Mouse (Mus musculus): ENCODE data around the gene Gm15517.
"Not testable (repeated sequence)": the region's sequence is repeated elsewhere in the genome, so short reads cannot be mapped to it uniquely, and the experiment has no call there.

Gene Gm15517

GRCm38 (mm10) chr7:44271309-44271708, 10.1 kb downstream of the Gm15517 start:
- no peak for DNase-seq

- DNase-seq, result no peak
These were observed 11.3 kb downstream of the Gm15517 start for GRCm38 (mm10) chr7:44272546-44272945.

DNA sequence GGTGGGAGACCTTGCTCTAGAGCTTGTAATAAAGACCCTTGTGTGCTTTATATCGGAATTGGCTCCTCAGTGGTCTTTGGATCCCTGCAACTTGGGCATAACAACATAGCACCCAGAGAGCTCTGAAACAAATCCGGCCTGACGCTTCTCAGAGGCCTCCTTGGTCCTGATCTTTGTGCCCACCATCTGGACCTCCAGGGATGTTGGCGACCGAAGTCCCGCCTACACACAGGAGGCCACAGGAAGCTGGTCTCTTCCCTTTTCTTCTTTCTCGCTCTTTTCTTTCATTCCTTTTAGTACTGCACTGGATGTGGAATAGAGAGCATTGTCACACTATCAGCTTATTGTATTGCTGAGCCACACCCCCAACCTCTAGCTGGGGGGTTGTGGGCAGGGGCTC, 12.2 kb downstream of the Gm15517 start:
- DNase-seq, result no peak

DNA sequence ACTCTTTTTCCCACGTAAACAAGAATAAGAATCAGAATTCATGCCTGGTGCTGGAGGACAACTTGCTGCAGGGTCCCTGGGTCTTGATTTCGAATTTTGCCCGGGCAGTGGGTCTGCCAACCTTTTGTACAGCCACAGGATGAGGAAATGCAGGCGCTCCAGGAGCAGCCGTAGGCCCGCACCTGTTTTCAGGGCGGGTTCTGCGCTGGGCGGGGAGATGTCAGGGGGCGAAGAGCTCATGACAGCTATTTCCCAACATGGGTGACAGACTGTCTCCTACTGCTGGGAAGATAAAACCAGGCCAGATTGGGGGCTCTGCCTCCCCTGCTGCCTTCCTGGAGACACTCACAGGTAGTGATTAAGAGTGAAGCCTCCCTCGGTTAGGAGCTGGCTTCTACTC, 12.8 kb downstream of the Gm15517 start:
- DNase-seq, result no peak

DNA sequence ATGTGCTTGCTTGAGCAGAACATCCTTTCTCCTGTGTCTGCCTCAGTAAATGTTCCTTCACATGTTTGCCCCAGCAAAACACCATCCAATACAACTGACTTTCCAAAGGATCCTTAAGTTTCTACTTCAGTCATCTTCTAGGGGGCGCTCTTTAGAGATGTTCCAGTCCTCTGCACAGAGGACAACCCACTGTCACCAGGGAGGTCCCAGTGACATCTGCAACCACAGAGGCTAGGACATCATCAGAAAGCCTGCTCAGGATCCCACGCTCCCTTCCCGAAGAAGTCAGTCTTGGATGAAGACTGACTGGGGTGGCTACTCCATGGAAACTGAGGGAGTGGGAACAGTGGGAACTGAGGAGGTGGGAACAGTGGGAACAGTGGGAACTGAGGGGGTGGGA, 14.3 kb downstream of the Gm15517 start:
- no peak for DNase-seq

DNA sequence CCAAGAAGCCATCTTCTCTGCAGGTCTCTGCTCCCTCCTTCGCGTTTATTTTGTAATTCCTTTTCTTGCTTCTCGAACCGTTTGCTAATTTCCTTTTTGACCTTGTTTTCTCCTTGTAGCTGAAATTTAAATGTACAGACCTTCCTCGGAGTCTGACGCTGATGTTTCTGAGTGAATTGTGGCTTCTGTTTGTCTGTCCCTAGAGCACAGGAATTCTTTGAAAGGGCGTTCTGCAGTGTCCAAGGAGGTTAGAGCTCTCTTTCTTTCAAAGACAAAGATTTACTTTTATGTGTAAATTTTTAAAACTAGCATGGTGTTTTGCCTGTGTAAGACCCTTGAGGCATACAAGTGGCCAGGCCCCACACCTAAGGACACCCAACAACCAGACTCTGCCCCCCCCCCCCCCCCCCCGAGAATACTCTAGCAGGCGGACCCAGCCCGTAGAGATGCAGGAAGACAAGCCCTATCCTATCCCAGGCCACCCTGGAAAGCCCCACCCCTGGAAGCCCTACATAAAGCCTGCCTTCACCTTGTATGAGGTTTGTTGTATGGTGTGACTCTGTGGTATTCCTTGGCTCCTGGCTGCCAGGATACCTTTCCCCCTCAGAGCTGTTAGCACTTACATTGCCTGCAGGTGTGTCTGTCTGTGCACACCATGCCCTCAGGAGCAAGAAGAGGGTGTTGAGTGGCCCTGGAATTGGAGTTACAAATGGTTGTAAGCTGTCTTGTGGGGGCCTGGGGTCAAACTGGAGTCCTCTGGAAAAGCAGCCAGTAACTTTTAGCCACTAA, 15.4 kb downstream of the Gm15517 start:
- no peak for DNase-seq

DNA sequence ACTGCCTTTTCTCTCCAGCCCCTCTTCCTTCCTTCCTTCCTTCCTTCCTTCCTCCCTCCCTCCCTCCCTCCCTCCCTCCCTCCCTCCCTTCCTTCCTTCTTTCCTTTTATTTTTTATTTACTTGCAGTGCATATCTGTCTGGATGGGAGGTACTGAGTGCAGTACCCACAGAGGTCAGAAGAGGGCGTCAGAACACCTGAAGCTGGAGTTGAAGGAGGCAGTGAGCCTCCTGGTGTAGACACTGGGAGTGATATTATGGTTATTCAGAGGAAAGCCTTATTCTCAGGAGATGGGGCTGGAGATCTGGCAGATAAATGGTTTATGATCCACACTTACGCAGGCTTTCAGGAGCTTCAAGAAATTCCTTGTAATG, 16.0 kb downstream of the Gm15517 start:
- DNase-seq, result peak in 1 of 2 experiments; percentile 22

DNA sequence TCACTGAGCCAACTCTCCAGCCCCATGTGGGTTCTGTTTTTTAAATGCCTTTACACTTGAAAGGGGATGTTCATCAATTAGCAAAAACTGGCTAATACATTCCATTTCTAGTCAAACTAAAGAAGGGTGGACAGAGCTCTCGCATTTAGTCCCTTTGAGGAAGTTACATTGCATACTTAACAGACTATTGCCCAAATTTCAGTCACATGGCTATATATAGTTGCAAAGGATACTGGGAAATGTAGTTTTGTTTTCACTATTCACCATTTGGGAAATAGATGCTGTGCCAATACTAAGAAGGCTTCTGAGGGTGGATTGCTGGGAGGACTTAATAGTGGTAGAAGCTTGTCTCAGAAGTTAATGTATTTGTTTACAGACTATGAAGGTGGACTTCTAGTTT, 19.7 kb downstream of the Gm15517 start:
- no peak for DNase-seq

- no peak for DNase-seq
These were observed 20.3 kb downstream of the Gm15517 start for GRCm38 (mm10) chr7:44281586-44281985.

- DNase-seq, result no peak
These were observed 26.5 kb downstream of the Gm15517 start for GRCm38 (mm10) chr7:44287760-44288159.

DNA sequence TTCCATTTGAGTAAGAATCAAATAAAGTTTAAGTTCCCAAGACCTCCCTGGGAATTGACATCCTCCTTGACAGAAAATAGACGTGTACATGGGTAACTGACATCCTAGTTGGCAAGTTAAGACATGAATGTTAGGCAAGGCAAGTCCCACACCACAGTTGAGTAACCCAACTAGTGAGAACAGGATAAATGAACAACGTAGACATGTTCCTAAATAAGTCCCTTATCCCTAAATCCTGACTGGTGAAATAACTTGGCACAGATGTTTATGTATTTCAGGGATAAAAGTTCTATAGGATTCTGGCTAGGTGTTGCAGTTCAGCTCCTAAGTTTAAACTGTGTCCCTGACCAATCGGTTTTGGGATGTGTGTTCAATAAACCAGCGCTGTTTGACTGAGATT, 29.7 kb downstream of the Gm15517 start:
- DNase-seq, result no peak

DNA sequence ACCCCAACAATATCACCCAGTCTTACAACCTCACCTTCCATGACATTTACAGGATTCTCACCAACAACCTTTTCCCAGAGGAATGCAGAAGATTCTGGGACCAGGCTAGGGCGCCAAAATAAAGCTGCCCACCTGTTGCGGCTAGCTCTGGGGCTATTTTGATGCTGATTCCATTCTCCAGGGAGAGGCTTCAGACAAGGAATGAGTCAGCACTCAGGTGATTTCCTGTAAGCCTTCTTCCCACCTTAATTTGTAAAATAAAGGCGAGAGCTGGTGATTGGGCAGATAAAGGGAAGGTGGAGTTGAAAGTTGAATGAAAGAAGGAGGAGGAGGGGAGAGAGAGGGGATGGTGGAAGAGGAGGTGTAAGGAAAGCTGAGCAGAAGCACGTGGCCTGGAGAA, 30.2 kb downstream of the Gm15517 start:
- no peak for DNase-seq

DNA sequence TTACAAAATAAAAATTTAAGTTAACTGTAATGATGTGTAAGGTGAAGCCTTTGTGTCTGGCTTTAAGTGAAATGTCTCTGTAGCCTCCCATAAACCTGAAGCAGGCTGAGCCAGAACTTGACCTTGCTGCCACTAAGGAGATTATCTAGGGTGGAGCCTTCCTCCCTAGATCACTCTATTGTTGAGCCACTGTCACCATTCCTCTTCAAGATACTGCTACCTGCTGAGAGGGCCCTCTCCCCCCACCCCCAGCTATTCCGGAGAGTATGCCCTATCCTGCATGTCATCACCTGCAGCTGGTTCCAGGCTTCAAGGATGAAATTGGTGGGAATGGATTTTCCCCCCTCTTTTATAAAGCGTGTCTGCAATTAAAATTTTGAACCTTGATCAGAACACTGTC, 36.3 kb downstream of the Gm15517 start:
- DNase-seq, result not testable (repeated sequence)

DNA sequence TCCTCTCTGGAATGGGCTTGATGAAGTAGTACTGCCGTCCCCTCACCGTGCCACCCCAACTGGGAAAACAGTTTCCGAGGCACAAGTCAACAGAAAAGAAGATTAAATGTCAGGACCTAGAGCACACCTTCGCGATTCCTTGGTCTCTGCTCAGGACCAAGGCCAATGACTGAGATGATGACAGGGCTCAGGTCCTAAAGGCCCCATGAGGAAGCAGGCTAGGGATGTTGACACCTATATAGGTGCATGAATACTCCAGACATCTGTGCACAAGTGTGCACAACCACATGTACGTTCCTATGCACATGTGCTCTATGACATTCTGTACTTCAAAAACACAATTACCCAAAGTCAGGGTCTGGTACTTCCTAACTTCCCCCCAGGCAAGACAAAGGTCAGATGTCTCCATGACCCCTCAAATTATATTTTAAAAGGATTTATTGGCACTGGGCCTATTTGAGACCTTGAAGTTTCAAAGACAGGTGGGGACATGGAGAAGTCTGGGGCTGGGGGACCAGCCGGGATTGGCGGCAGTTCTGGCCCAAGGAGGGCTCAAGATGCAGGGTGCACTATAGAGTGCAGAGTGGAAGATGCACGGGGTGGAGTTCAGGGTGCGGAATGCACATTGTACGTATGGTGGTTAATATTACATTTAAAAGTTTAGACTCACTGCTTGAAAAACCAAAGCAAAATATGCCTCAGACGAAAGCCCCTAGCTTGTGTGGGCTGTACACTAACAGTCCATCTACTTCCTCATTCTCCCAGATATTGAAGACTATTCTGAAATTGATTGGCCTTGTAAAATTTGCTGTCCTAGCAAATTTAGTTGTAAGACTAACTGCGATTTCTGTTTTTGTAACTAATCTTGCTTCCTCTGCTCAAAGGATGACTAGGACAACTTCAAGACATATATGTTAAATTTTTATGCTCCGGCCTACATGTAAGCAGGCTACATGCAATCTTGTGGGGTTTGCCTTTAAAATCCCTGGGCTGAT, 42.4 kb downstream of the Gm15517 start:
- DNase-seq, result no peak

DNA sequence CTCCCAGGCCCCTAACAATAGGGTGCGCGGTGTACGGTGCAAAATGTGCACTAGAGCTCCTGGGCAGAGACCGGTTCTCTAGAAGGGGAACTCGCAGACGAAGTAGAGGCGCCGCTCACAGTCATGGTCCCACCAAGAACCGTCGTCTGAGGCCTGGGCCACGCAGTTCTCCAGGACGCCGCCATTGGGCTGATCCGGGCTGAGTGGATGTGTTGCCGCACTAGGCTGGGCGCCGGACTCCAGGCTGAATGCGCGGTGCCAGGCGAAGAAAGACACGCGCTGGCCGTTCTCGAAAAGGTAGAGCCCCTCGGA, 43.2 kb downstream of the Gm15517 start:
- no peak for DNase-seq

DNA sequence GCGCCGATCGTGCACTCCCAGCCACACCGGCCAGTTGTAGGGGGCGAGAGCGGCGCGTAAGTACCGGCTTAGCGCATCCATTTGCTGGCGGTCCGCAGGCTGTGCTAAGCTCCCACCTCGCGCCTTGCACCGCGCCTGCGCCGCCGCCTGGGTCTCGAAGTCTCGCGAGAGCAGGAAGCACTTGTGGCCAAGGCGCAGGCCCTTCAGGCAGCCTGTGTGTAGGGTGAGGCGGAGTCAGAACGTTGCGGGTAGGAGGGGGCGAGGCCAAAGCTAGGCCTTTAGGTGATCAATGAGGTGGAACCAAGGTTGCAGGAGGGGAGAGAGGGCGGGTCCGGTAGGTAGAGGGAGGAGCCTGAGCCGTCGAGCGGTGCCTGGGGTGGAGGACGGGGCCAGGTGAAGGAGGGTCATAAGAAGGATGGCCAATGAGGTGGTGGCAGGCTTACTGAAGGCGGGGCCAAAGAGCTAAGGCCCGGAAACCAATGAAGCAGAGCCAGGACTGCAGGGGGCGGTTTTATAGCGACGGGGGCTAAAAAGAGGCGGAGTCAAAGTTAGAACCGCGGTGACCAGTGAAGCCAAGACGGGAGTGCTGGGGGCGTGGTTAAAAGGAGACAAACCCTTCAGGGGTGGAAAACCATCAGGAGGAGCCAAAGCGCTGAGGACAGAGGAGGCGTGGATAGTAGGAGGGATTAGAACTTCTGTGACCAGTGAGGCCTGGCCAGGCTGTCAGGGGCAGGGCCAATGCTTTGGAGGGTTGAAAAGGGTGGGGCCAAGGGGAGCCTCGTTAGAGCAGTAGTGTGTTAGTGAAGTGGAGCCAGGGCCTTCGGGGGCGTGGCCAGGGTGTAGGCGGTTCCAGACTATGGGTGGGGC, 43.8 kb downstream of the Gm15517 start:
- DNase-seq, result peak; percentile 92 to 96

- peak in 1 of 2 experiments; percentile 26 for DNase-seq
These were observed 44.4 kb downstream of the Gm15517 start for GRCm38 (mm10) chr7:44305686-44306085.

- no peak for DNase-seq
These were observed 45.4 kb downstream of the Gm15517 start, which contains the start of gene Clec11a for GRCm38 (mm10) chr7:44306516-44307240. TSS of gene Clec11a (minus strand) at chr7:44306902.

GRCm38 (mm10) chr7:44307261-44308020, 46.2 kb downstream of the Gm15517 start:
- DNase-seq, result no peak

GRCm38 (mm10) chr7:44309475-44310284, 48.4 kb downstream of the Gm15517 start, which contains the start of gene Shank1:
TSS of gene Shank1 (plus strand) at chr7:44310253.
- DNase-seq, result no peak
